Mouse (Mus musculus) kidney, adult 11 months (tissue): ENCODE results near the gene Eif6.
"Not testable (repeated sequence)": the region's sequence is repeated elsewhere in the genome, so short reads cannot be mapped to it uniquely, and the experiment has no call there.

Experiments
- DNase-seq: peaks from one replicate; pipeline ENCODE4 v3.0.0; 2022

Gene Eif6

GRCm38 (mm10) chr2:155826630-155827424 is at the start of gene Eif6:
Gene Eif6, minus strand, starts transcription at chr2:155826925.
- peak; percentile 89 for DNase-seq

GRCm38 (mm10) chr2:155873636-155874035 is 46.9 kb upstream of the Eif6 start:
- no peak for DNase-seq

GRCm38 (mm10) chr2:155872930-155873507 is 46.3 kb upstream of the Eif6 start:
- DNase-seq, result no peak

- no peak for DNase-seq
Measured at GRCm38 (mm10) chr2:155872486-155872885, 45.8 kb upstream of the Eif6 start.

- no peak for DNase-seq
Measured at GRCm38 (mm10) chr2:155869772-155870171, 43.0 kb upstream of the Eif6 start.

GRCm38 (mm10) chr2:155868320-155868719 is 41.6 kb upstream of the Eif6 start:
- no peak for DNase-seq

- no peak for DNase-seq
Measured at GRCm38 (mm10) chr2:155863301-155863867, 36.7 kb upstream of the Eif6 start.

GRCm38 (mm10) chr2:155862573-155863300 is 36.0 kb upstream of the Eif6 start:
- DNase-seq, result no peak

GRCm38 (mm10) chr2:155861581-155861980 is 34.9 kb upstream of the Eif6 start:
- no peak for DNase-seq

GRCm38 (mm10) chr2:155860102-155860501 is 33.4 kb upstream of the Eif6 start:
- DNase-seq, result peak; percentile 63

GRCm38 (mm10) chr2:155852536-155852935 is 25.8 kb upstream of the Eif6 start:
- DNase-seq, result no peak

- DNase-seq, result no peak
Measured at GRCm38 (mm10) chr2:155850120-155850519, 23.4 kb upstream of the Eif6 start.

- no peak for DNase-seq
Measured at GRCm38 (mm10) chr2:155849464-155849863, 22.7 kb upstream of the Eif6 start.

GRCm38 (mm10) chr2:155848291-155848690 is 21.6 kb upstream of the Eif6 start:
- peak; percentile 61 for DNase-seq

- no peak for DNase-seq
Measured at GRCm38 (mm10) chr2:155846930-155847329, 20.2 kb upstream of the Eif6 start.

GRCm38 (mm10) chr2:155838961-155839360 is 12.2 kb upstream of the Eif6 start:
- no peak for DNase-seq

- DNase-seq, result no peak
Measured at GRCm38 (mm10) chr2:155837961-155838360, 11.2 kb upstream of the Eif6 start.

GRCm38 (mm10) chr2:155834732-155835131 is 8.0 kb upstream of the Eif6 start, which contains the start of gene Fam83c:
Gene Fam83c, minus strand, starts transcription at chr2:155834854.
- no peak for DNase-seq

GRCm38 (mm10) chr2:155832087-155832486 is 5.4 kb upstream of the Eif6 start:
- not testable (repeated sequence) for DNase-seq

GRCm38 (mm10) chr2:155831302-155831701 is 4.6 kb upstream of the Eif6 start:
- no peak for DNase-seq

GRCm38 (mm10) chr2:155830841-155831240 is 4.1 kb upstream of the Eif6 start:
- no peak for DNase-seq

- no peak for DNase-seq
Measured at GRCm38 (mm10) chr2:155825904-155826629, 658 bp downstream of the Eif6 start.

GRCm38 (mm10) chr2:155823722-155824121 is 3.0 kb downstream of the Eif6 start:
- DNase-seq, result no peak
